Mouse (Mus musculus) heart, postnatal 25 days (tissue): ENCODE measurements around the gene Dlg2. TPM values are rescaled to one million over a fixed set of nuclear protein-coding genes. Genes with fewer than 3 reads are reported as not detected.

ENCODE experiments used
- DNase-seq: peaks from one replicate; pipeline ENCODE4 v3.0.0; 2022; ENCODE audit warnings: low spot score
- intact Hi-C: fragments of 180-260 bp; cut with DNase I; formaldehyde crosslinking; loops from one replicate; pipeline ENCODE4 v1.15.1; 2025
- total RNA-seq, 2 experiments: library from RNA; stranded (reverse); gene quantifications; 2 replicates each; pipeline ENCODE4 v1.2.3; 2021

Dlg2 gene
- total RNA-seq, 2 experiments from 2014 or later = 1.0 to 1.9 TPM

DNA sequence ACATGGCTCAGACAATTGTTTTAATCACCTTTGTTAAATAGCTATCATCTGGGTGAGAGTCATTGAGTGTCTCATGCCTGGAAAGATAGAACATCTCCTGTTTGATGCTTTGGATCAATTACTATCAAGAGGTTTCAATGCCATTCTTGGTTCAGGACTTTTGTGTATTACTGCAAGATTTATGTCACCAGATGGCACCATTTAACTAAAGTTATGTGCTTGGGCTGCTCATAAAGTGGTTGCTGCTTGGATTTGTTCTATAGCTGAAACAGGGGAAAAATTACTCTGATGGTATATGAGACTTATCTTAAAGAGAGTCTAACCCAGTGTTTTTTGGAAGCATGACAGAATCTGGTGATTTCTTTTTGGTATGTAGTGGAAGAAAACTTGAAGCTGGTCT lies 35.8 kb downstream of the Dlg2 start:
- DNase-seq = no peak
- intact Hi-C loops = loop anchor here (2.0 kb wide), 1 partner anchor 921 kb away; no protein-coding TSS in a partner anchor

DNA sequence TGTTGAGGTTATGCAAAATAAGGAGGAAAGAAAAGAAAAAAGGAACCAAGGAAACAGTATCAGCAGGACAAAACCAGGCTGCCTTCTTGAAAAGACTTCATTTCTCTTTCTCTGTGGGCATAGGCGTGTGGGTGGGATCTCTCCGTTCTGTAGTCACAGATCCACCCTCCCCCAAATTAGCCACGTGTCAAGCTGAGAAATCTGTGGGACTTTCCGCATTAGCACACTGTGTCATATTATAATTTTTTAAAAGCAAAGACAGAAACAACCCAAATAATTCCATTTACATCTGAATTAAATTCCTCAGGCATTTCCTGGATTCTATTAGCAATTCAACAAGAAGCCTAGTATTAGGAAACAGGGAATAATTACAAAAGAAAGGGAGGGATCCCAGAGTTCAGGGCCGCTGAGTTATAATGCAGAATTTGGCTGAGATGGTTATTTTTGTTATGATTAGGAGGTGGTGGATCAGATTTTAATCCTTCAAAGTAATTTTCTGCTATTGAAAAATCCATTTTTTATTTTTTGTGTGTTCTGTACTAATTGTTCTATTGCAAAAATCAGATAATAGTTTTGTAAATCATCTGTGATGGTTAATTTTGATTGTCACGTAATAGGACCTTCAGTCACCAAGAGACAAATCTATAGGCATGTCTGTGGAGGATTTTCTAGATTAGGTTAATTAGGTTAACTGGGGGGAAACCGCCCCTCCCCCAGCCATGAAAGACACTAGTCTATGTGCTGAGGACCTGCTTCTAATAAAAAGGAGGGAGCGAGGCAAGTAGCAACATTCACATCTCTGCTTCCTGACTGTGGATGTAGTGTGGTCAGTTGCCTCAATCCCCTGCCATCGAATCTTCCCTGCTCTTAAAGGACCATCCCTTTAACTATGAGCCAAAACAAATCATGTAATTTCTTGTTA lies 63.3 kb downstream of the Dlg2 start:
- intact Hi-C loops = no loop called here
- DNase-seq = no peak

DNA sequence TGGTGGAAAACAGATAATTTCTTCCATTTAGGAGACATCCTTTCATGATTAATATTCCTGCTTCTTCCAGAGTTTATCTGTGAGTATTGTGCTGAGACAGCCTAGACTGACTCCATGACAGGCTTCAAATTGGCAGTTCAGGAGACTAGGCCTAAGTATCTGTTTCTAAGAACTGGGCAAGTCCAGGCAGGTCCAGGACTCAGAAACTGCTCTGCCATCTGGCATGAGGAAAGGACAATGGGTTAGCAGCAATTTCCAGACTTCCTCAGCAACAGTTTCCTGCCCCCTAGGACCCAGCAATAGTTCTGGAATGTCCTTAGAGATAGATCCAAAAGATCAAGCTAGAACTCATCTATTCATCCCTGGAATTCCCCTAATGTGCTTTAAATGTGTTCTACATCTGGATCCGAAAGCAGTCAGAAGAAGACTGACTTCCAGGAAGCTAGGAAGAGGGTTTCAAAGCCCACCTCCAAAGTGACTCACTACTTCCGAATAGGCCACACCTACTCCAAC lies 64.4 kb downstream of the Dlg2 start:
- intact Hi-C loops = no loop called here
- no peak for DNase-seq

GRCm38 (mm10) chr7:90553399-90553798 lies 76.9 kb downstream of the Dlg2 start:
- DNase-seq = no peak
- intact Hi-C loops = no loop called here

- intact Hi-C loops = no loop called here
These were observed 77.9 kb downstream of the Dlg2 start for GRCm38 (mm10) chr7:90554421-90554820.

GRCm38 (mm10) chr7:90569130-90569529 lies 92.7 kb downstream of the Dlg2 start:
- intact Hi-C loops = no loop called here
- DNase-seq = no peak

More at GRCm38 (mm10) chr7:90554421-90554820, 77.9 kb downstream of the Dlg2 start:
- no peak for DNase-seq

- no peak for DNase-seq
- intact Hi-C loops = no loop called here
These were observed 111.3 kb downstream of the Dlg2 start for GRCm38 (mm10) chr7:90587795-90588194.

GRCm38 (mm10) chr7:90588318-90588717 lies 111.8 kb downstream of the Dlg2 start:
- no peak for DNase-seq
- intact Hi-C loops = no loop called here

- no peak for DNase-seq
- intact Hi-C loops = no loop called here
These were observed 133.3 kb downstream of the Dlg2 start for GRCm38 (mm10) chr7:90609764-90610163.

GRCm38 (mm10) chr7:90630546-90630945 lies 154.1 kb downstream of the Dlg2 start:
- DNase-seq = no peak
- intact Hi-C loops = no loop called here

- intact Hi-C loops = no loop called here
- DNase-seq = no peak
These were observed 173.0 kb downstream of the Dlg2 start for GRCm38 (mm10) chr7:90649512-90649911.

DNA sequence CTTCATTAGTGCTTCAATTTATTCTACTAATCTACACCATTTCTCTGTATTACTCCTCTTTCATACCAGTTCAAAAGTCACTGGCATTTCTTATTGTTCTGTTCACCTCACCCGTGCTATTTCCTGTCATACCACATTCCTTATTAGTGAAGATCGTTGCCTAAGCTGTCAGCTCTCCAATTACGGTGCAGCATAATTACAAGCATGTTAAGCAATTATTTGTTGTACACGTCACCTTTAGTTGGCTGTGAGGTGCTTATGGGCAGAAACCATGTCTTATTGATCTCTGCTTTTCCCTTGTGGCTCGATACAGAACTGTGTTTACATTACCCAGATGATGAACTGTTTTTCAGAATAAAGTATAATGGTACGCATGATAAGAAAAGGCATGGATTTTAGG lies 174.7 kb downstream of the Dlg2 start:
- intact Hi-C loops = no loop called here
- no peak for DNase-seq

DNA sequence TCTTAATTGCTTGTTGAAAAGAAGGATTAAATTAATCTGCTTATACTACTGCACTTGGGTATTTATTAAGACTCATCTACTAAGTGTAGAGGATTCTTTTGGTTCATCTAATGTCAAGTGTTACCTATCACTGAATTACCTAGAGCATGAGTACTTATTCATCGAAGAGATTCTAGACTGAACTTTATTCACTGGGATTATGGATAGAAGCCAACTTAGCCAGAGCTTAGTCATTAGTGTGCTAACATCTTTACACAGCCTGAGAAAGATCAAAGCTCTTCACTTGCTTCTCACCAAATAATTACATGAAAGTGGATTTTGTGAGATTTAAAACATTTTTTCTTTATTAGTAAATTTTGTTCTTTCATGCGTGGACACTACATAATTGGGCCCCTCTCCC lies 175.1 kb downstream of the Dlg2 start:
- intact Hi-C loops = no loop called here
- no peak for DNase-seq

- intact Hi-C loops = no loop called here
- no peak for DNase-seq
These were observed 182.1 kb downstream of the Dlg2 start for GRCm38 (mm10) chr7:90658593-90658992.

DNA sequence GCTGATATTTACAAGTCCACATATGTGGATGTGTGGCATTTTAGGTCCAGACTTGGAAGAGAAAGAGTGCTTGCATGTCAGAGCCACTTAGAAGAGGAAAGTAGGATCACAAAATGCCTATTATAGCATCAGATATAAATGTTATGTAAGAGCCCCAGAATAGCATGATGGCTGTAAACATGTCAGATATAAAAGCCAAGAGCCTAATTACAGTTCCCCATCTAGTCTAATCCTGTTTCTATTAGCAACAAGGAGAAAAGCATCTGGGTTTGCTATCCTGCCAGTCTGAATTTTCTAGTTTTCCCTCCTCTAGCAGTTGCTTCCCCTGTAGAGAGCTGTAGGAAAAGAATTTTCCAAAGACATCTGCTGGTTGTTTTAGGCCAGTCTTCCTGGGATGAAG lies 217.6 kb downstream of the Dlg2 start:
- intact Hi-C loops = no loop called here
- no peak for DNase-seq

- DNase-seq = no peak
- intact Hi-C loops = no loop called here
These were observed 219.9 kb downstream of the Dlg2 start for GRCm38 (mm10) chr7:90696181-90696950.

GRCm38 (mm10) chr7:90703163-90703852 lies 226.8 kb downstream of the Dlg2 start:
- intact Hi-C loops = no loop called here
- no peak for DNase-seq

GRCm38 (mm10) chr7:90703951-90704350 lies 227.5 kb downstream of the Dlg2 start:
- intact Hi-C loops = no loop called here
- DNase-seq = no peak

DNA sequence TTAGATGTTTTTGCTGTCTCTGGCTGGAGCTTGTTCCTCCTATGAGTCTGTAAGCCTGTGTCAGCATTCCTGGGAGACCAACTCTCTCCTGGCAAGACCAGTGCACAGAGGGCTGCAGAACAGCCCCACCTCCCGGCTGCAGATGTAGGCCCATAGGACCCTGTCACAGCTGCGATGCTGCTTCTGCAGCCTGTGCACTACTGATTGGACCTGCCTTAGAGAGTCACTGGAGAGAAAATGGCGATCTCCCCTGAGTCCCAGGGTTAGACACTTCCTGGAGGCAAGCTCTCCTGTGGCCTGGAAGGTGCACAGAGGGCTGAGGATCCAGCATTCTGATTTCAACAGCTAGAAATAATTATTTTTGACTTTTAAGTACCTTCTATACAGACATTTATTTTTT lies 257.6 kb downstream of the Dlg2 start:
- no peak for DNase-seq
- intact Hi-C loops = no loop called here

- intact Hi-C loops = no loop called here
- DNase-seq = no peak
These were observed 259.9 kb downstream of the Dlg2 start for GRCm38 (mm10) chr7:90736369-90736768.
